Mouse (Mus musculus): ENCODE measurements around the gene Vsx1.

Vsx1 gene

DNA sequence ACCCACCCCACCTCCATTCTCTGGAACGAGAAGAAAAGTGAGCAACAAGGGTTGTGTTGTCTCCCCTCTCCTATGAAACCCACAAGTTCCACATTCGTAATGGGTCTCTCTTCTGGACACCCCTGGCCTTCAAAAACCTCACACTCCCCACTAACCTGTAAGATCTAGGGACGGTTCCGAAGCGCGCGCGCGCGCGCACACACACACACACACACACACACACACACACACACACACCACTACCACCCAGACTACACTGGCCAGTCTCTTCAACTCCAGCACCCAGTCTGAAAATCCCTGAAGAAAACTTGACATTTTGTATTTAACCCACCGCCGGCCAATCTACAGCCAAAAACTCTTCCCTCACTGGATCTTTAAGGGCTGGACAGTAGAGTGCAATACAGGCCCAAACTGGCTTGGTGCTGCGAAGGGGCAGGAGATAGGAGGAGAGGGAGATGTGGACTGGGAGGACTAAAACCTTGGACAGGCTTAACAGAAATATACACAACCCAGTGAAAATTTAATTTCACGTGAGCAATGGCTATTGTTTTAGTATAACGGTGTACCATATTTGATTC, at the start of gene Vsx1:
Gene Vsx1 (minus strand): TSS at position 138 of the 578 bp plus-strand sequence.
- in situ Hi-C loops (cut with MboI, MseI), result no loop called here

DNA sequence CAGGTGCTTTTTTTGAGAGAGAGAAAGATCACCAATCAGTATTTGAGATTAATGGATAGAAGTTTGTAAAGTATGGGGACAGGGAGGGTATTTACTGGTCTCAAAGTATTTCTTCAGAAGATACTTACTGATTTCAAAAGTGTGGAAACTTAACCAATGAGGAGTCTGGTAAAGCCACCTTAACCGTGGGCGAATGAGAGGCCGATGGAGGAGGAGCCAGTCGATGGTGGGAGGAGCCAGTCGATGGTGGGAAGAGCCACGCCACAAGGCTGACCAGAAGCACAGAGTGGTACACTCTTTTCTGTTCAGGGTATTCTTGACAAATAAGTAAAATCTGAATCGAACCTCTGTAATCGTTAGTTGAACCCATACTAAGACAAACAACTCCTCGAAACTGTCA, 48.7 kb upstream of the Vsx1 start:
- in situ Hi-C loops (cut with MboI, MseI), result no loop called here

DNA sequence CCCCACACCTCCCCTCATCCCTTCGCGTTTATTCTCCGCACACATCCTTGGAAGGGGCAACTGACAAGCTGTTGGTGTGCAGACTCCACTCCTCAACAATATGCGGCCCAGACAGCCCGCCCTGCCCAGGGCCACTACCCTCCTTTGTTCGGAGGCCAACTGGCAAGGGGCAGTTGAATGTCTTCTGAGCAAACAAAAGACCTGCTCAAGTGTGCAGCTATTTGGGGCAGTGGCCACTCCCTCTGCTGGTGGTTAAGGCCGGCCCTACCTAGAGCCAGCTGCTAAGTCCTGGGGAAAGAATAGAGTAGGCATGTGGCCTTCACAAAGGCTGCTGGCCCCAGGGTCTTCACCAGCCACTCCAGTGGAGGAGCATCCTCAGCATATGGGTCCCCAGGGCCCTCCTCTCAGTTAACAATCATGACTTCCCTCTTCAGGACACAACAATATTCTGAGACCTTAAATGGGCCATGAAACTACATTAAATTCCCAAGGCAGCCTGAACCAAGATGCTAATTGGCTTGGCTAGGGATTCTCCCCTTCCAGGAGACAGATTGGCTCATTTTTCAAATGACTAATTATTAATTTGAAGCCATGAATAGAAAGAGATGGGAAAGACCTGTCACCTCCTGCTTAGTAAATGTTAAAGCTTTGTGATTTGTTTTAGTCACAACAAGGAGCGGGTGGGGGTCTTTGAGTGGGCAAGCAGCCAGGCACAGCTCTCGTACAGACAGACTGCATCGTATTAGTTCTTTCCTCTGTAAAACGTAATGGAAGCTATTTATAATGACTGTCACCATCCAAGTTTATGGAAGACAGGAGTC, 46.8 kb upstream of the Vsx1 start:
- in situ Hi-C loops (cut with MboI, MseI), result no loop called here

DNA sequence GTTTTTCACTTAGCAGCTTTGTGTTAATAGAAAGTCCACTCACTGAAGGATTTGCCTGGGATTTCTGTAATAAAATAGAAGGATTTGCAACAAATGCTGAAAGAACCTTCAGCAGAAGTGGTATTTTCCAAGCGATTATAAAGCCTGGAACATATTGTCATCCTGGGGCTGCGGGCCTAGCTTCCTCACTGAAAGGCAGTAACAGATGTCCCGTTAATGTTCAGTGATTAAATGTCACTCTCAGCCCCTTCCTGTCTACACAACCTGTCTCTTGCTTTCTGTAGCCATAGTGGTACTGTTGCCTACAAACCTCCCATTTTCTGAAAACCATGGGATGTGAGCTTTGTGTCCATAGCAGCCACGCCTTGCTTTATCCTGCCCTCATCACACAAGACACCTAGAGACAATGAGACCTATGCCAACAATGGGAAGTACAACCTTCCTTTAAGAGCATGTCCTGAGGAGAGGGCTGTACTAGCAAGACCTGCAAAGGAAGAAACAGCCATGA, 23.1 kb upstream of the Vsx1 start:
- in situ Hi-C loops (cut with MboI, MseI), result no loop called here

DNA sequence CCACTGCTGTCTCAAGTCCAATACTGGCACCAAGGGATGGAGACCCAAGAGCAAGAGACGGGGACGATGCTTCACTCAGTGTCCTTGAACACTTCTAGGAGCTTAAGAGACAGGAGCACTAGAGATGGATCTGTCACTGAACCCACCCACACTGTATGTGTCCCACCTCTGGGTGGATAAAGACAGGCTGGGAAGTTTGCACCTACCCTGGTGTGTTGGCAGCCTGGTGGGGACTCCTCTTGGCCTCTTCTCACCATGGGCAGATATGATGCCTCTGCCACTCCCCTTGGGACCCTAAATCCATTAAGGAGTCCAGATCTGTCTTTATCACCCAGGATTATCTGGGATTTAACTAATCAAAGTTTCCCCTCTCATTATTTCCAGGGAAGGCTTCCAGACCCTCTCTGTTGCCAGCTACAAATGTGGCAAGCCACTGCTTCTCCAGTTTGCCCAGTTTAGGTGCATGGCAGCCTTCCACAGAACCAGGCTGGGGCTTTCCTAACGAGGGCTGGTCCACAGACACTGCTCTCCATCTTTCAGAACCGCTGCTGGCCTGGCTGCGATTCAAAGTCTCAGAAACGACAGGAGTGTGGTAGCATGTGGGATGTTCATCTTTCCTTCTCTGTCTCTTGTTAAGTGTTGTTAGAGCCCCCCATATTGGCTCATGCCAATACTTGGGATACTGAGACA, 2.5 kb upstream of the Vsx1 start:
- in situ Hi-C loops (cut with MboI, MseI), result loop anchor here (10.0 kb wide), 1 partner anchor 1337 kb away; no protein-coding TSS in a partner anchor

DNA sequence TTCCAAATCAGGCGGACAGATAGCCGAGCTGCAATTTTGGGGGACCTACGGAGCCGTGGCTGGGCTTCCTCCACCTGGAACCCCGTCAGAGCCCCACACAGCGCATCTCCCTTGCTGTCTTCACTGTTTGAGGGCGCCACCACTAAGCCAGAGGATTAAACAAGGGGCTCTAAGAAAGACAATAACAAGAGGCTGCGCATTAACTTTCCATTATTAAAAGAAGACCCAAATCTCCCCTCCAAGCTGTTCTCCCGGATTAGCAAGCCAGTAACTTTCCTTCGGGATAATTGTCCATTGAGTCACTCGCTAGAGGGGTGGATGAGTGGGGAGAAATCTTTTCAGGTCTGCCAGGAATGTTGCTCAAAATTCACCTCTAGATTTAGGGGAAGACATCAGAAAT, 1.1 kb upstream of the Vsx1 start:
- in situ Hi-C loops (cut with MboI, MseI), result loop anchor here (10.0 kb wide), 1 partner anchor 1335 kb away; no protein-coding TSS in a partner anchor

DNA sequence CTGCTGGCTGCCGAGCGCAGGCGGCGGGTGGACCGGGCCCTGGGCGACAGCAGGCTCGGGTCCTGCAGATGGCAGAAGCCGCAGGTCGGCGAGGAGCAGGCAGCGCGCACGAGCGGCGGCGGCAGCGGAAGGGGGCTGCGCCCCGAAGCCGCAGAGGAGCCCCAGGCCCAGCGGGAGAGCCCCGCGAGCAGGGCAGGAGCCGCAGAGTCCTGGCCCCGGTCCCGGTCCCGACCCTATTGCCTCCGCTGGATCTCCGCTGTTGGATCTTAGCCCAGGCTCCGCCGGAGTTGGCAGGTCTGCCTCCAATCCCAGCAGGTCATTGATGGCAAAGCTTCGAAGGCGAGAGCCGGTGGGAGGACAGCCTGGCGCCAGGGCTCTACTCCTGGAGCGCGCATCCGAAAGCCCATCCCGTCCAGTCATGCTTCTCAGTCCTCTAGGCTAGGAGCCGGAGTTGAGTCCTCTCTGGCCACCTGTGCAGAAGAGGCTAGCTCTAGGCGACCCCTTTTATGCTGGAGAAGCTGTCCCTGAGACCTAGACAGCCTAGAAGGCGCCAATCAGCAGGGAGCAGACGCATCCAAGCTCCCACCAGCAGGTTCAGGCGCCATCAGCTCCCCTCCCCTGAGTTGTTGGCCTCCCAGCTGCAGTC, 496 bp downstream of the Vsx1 start:
- in situ Hi-C loops (cut with MboI, MseI), result no loop called here

DNA sequence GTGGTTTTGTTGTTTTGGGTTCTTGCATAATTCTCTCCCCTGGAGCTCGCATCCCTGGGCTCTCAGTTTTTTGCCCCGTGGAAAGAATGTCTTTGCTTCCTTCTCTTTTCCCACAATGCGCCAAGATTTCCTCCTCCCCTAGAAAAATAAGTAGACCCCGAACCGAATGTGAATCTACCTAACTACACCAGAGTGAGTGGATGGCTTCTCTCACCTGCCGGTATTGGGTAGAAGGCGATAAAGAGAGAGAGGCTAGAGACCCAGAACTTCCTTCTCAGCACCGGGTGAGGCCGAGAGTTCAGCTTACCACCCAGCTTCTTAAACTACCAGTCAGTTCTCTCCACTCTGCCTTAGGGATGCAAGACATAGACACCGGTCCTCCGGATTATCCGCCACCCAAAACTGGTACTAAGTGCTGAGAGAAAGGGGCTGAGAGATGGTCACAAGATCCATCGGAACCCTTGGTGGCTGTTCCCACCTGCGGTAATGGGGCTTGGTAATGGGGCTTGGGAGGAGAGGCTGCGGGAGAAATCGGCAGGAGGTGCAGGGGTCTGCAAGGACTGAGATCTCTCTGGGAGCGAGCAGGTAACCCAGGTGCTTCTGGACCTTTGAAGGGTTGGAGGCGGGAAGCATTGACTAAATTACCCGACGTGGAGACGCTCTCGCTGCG, 1.2 kb downstream of the Vsx1 start:
- in situ Hi-C loops (cut with MboI, MseI), result no loop called here

DNA sequence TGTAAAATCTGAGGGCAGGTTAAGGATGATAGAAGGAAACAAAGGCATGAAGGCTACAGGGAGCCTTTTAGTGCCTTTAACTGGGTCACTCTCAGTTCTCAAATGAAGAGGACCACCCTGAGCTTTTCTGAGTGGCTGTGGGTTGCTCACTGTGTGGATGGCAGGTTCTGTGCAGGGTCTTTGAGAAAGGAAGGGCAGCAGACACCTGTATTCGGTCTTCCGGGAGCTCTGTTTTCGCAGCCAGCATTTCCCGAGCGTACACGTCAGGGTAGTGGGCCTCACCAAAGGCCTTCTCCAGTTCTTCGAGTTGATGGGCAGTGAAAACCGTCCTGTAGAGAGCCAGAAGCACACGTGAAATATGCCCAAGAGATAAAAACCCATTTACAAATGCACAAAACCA, 3.8 kb downstream of the Vsx1 start:
- in situ Hi-C loops (cut with MboI, MseI), result no loop called here

DNA sequence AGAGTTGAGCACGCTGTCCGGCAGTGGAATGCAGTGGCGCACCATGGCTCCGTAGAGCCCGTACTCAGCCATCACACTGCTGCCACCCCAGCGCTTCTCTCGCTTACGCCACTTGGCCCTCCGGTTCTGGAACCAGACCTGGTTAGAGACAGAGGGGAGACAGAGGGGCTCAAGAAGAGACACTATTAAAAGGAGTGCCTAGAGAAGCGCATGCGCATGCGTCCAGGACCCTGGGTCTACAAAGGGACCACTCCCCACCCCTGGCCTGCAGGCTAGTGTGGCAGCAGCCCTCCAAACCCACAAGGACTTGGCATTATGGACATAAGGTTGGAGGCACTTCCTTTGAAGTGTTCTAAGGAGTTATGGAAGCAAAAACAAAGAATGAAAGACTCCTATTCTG, 4.7 kb downstream of the Vsx1 start:
- in situ Hi-C loops (cut with MboI, MseI), result no loop called here

DNA sequence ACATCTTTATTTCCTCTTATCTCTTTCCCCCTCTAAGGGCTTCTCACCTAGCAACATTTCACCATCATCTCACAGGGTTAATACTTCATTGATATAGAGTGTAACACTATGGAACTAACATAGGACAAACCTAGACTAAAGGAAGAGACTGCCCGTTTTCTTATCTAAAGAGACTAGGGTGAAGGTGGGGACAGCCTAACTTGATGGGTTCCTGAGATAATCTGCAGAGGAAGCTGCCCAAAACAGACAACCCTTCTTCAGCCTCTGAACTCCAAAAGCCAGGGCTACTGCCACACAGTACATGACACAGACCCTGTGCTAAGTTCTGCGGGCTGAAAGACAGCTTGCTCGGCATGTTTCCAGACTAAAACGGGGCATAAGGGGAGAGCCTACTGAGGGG, 7.6 kb downstream of the Vsx1 start:
- in situ Hi-C loops (cut with MboI, MseI), result no loop called here

DNA sequence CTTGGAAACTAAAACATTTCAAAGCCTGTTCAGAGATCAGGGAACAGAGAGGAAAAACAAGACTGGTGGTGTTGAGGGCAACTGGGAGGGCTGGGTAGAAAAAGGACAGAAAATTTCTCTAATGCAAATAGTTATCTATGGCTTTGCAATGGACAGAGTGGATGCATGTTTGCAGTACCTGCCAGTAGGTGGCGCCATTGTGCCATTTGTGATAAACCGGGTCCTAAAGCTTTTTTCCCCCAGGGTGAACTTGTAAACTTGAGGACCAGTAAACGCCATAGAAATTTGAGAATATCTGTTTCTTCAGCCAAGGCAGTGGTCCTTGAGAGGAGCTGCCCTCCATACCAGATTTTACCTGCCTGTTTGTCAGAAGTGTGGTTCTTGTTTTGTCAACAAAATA, 10.8 kb downstream of the Vsx1 start:
- in situ Hi-C loops (cut with MboI, MseI), result loop anchor here (10.0 kb wide), 1 partner anchor 1716 kb away; the partner anchor contains the start of gene Sox12

DNA sequence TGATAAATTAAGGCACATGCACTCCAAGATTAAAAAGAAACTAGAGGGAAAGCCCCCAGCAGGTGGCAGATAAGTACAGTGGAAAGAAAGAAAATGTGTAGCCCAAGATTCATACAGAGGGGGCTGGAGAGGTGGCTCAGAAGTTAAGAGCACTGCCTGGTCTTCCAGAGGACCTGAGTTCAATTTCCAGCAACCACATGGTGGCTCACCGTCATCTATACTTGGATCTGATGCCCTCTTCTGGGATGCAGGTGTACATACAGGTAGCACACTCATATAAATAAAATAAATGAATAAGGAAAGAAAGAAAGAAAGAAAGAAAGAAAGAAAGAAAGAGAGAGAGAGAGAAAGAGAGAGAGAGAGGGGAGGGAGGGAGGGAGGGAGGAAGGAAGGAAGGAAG, 13.6 kb downstream of the Vsx1 start:
- in situ Hi-C loops (cut with MboI, MseI), result loop anchor here (10.0 kb wide), 1 partner anchor 1719 kb away; the partner anchor contains the start of gene Sox12

DNA sequence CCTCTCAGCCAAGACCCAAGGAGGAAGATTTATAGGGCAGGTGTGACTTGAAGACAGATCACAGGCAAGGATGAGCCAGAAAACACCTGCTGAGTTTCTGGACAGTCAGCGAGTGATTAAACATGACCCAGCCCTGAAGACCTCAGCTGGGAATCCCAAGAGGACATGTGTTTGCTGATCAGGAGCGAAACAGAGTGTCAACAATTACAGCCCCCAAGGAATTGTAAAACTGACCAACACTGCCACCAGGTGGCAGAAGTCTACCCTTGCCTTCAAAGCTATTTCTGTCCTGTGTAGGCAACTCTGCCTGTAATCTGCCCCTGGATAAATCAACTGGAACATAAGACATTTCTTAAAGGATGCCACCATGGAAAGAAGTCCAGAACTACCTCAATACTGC, 14.3 kb downstream of the Vsx1 start:
- in situ Hi-C loops (cut with MboI, MseI), result loop anchor here (5.0 to 10.0 kb wide), 4 partner anchors 63 to 1720 kb away; partner anchors contain the start of genes Entpd6 and Sox12

DNA sequence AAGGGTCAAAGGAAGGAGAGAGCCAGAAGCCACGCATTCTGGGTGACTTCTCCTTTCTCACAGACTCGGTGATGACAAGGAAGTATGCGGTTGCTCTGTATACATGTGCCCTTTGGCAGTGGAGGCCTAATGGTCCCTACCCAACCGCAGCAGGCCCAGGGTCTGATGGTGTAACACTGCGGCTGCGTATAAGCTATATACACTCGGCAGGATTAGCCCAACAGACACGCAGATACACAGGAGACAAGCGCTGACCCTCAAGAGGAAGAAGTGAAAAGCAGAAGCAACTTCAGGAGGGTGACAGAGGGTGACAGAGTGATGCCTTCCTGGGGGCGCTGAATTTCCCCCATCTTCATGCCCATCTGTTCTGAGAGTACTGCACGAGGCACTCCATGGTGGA, 15.2 kb downstream of the Vsx1 start:
- in situ Hi-C loops (cut with MboI, MseI), result loop anchor here (5.0 to 10.0 kb wide), 4 partner anchors 62 to 1721 kb away; partner anchors contain the start of genes Entpd6 and Sox12

DNA sequence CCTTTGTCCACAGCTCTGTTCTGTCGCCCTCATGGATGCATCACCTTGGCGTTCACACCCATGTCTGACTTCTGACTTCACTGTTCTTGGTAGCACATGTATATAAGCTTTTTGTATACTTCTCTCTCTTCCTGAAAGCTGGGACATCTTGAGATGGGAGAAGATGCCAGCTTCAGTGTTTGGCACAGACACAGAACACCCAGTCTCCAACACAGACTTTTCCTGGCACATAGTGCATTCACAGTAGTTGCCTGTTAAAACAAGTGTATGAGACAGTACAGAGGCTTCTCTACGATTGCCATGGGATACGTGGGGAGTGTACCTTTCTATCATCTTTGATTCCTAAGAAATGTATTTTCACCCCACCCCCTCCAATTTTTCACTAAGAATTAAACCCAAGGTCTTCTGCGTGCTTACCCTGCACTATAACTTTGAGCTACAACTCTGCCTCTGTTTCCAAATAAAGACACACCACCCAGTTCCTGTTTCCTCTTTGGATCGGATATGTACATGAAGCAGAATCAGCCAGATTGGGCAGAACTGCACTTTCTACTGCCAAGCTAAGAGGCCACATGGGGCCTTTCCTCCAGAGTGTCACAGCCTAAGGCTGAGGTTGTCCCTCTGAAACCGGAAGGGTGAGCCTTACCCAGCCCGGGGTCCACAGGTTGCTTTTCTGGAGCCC, 17.4 kb downstream of the Vsx1 start:
- in situ Hi-C loops (cut with MboI, MseI), result loop anchor here (5.0 to 10.0 kb wide), 4 partner anchors 59 to 1723 kb away; partner anchors contain the start of genes Entpd6 and Sox12

DNA sequence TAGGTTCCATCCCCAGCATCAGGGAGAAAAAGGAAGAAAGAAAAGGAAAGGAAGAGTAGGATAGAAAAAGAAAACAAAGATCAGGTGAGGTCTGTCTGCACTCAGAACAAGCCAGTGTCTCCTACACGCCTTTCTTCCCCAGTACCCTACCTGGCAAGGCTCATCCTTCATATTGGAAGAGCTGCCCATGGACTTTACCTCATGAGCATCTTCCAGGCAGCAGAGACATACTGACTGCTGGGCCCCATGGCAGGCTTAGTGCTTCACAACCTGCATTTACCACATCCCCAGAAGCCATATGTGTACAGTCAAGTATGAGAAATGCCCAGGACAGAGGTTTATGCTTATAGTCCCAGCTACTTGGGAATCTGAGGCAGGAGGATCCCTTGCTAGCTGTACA, 18.2 kb downstream of the Vsx1 start:
- in situ Hi-C loops (cut with MboI, MseI), result loop anchor here (5.0 to 10.0 kb wide), 4 partner anchors 59 to 1724 kb away; partner anchors contain the start of genes Entpd6 and Sox12

DNA sequence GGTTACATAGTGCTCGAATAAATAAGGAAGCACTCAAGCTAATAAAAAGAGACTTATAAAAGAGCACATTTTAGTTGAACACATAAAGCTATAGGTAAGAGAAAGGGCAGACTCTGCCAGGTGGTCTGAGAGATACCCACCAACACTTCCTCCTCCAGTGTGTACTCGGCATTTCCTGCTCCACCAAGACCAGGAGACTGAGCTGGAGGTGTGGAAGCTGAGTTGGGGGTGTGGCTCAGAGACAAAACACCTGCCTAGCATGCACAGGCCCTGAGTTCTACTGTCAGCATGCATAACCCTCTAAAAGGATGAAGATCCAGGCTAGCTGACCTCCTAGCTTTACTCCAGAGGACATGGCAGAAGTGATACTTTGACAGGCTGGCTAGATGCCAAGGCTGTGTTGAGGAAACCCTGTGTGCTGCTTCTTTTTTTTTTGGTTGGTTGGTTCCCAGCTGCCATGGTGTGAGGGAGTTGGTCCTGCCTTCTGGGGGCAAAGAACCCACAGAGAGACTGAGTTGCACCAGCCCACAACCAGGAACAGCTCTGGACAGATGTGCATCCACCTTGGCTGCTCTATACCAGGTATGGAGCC, 19.6 kb downstream of the Vsx1 start:
- in situ Hi-C loops (cut with MboI, MseI), result loop anchor here (5.0 to 10.0 kb wide), 4 partner anchors 57 to 1725 kb away; partner anchors contain the start of genes Entpd6 and Sox12

DNA sequence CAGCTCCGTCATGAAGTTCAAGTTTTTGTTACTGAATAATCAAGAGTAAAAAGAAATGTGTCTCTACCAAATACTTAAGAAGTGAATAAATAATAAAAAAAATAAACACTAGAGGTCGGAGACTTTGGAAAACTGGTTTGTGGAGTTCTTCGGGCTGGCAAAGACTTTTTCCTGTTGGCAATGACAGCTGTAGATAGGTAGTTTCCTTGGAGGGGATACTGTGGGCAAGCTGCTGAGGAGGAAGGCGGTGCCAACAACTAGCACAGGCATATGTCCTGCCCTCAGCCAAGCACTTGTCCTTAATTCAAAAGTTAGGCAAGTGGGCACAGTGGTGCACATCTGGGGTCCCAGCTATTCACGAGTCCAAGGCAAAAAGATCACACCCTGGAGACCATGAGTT, 20.2 kb downstream of the Vsx1 start:
- in situ Hi-C loops (cut with MboI, MseI), result no loop called here
